Mouse (Mus musculus) heart, embryonic 14.5 days (tissue): Measurements from ENCODE around the gene Cela2a. TPM values are rescaled to one million over a fixed set of nuclear protein-coding genes. Genes with fewer than 3 reads are reported as not detected.

Source experiments
- ATAC-seq: fragments of 200-750 bp; cut with Nextera tagmentation; 2 replicates; pipeline ENCODE4 v1.8.0; 2017; ENCODE audit warnings: low read depth, moderate TSS enrichment; ENCODE audit not compliant: insufficient number of reproducible peaks, insufficient read depth, low FRiP score
- H3K27ac ChIP-seq, 2 experiments: fragments of 200-500 bp in 1 of 2; fragments of 300-500 bp in 1 of 2; sonication (generic) in 1 of 2; replicated peaks in 1 of 2; 2 replicates each; pipeline ENCODE4 v1.5.1; 2012 to 2014; ENCODE audit warnings: low read depth in 2 of 2, low read length in 2 of 2, control low read depth in 1 of 2, mild to moderate bottlenecking in 1 of 2, mixed read lengths in 1 of 2; ENCODE audit not compliant: control insufficient read depth in 1 of 2, insufficient read depth in 1 of 2
- H3K27me3 ChIP-seq: fragments of 300-500 bp; sonication (generic); 2 replicates; pipeline ENCODE4 v1.6.1; 2014; ENCODE audit warnings: mild to moderate bottlenecking, low read length, control low read depth; ENCODE audit not compliant: control insufficient read depth, insufficient read depth
- H3K36me3 ChIP-seq: fragments of 300-500 bp; sonication (generic); 2 replicates; pipeline ENCODE4 v1.6.1; 2014; ENCODE audit warnings: mild to moderate bottlenecking, control low read depth, low read length, mixed read lengths; ENCODE audit not compliant: control insufficient read depth, insufficient read depth
- H3K4me1 ChIP-seq, 2 experiments: fragments of 200-500 bp in 1 of 2; fragments of 300-500 bp in 1 of 2; sonication (generic) in 1 of 2; 2 replicates each; pipeline ENCODE4 v1.6.1; 2012 to 2014; ENCODE audit warnings: low read length in 2 of 2, control low read depth in 1 of 2, mixed read lengths in 1 of 2; ENCODE audit not compliant: control insufficient read depth in 2 of 2, insufficient read depth in 2 of 2
- H3K4me2 ChIP-seq: fragments of 300-500 bp; sonication (generic); 2 replicates; pipeline ENCODE4 v1.6.1; 2014; ENCODE audit warnings: mild to moderate bottlenecking, low read length
- H3K4me3 ChIP-seq, 2 experiments: fragments of 200-500 bp in 1 of 2; fragments of 300-500 bp in 1 of 2; sonication (generic) in 1 of 2; 2 replicates each; pipeline ENCODE4 v1.5.1; 2012 to 2014; ENCODE audit warnings: low read length in 2 of 2, mild to moderate bottlenecking in 2 of 2, control low read depth in 1 of 2, low read depth in 1 of 2, moderate library complexity in 1 of 2; ENCODE audit not compliant: control insufficient read depth in 1 of 2, insufficient read depth in 1 of 2
- H3K9ac ChIP-seq: fragments of 300-500 bp; sonication (generic); 2 replicates; pipeline ENCODE4 v1.6.1; 2014; ENCODE audit warnings: mild to moderate bottlenecking, low read length
- H3K9me3 ChIP-seq: fragments of 300-500 bp; sonication (generic); 2 replicates; pipeline ENCODE4 v1.6.1; 2016; ENCODE audit warnings: low read length, control low read depth; ENCODE audit not compliant: control insufficient read depth
- WGBS: fragments of 180-500 bp; shearing (Covaris S2); extraction: QIAGEN DNeasy Blood & Tissue Kit; methylation state at CpG from one replicate; pipeline ENCODE4 v1.1.7; 2014; 5-methylcytosine and 5-hydroxymethylcytosine counted together
- polyA plus RNA-seq: library from polyadenylated mRNA; unstranded; fragments of >200 nt; fragmentation: Nextera tagmentation; extraction: Ambion mirVana; gene quantifications from 2 replicates; pipeline ENCODE4 v1.2.1, GENCODE M21; 2014

Gene Cela2a
- polyA plus RNA-seq, 1 experiment from 2014 or later = not detected

DNA sequence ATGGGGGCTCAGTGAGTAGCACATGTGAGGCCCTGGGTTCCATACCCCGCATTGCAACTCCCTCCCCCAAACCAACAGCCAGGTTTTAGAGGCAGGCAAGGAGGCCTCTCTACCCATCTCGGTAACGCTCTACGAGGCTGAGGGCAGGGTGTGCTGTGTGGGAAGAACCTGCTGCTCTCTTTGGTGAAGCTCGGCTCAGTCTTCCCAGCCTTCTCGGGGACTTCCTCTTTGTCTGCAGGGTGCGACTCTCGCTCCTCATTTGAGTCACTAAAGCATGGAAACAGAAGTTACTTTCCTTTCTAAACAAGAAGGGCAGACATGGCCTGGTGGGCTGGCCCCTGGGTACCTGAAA, 59.7 kb downstream of the Cela2a start:
- peak overlapping the region; percentile 53; the same call in 1 of the 2 replicates for H3K9ac ChIP-seq
- peak overlapping the region; percentile 92 to 97 for H3K27ac ChIP-seq
- peak overlapping the region; percentile 48; the same call in 1 of the 2 replicates for H3K4me2 ChIP-seq
- H3K4me3 ChIP-seq = no peak overlapping the region
- peaks cover 77% of the 10 kb centered on the region for H3K36me3 ChIP-seq
- no peak for ATAC-seq
- no peaks in the 10 kb centered on the region for H3K9me3 ChIP-seq
- no peaks in the 10 kb centered on the region for H3K27me3 ChIP-seq
- WGBS = 66% methylated on average over 8 of the region's 8 CpGs
- H3K4me1 ChIP-seq = peaks cover 27 to 42% of the 10 kb centered on the region in 2 experiments

DNA sequence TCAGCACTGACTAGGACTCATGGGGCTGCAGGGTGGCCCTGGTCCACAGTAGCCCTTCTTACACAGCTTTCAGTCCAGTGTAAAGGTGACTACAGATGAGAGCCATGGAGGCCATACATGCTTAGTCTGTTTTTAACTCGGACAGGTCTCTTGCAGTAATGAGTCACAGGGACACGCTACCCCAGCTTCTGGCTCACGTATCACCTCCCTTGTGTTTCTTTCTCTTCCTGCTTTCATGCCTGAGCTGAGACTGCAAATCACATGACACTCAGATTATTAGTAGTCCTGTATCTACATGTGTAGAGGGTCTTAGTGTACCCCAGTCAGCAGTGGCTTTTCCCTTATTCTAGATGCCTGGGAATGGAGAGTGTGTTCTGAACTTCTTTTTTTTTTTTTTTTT, 61.0 kb downstream of the Cela2a start:
- ATAC-seq = no peak
- Histone ChIP-seq H3K4me2 (no peak overlapping the region), H3K4me1 (peaks cover 27 to 37% of the 10 kb centered on the region in 2 experiments), H3K4me3 (no peak overlapping the region), H3K36me3 (peaks cover 72% of the 10 kb centered on the region), H3K9ac (no peak overlapping the region), H3K27me3 (no peaks in the 10 kb centered on the region), H3K27ac (no peak overlapping the region), H3K9me3 (no peaks in the 10 kb centered on the region)
- 89% methylated on average over 3 of the region's 3 CpGs for WGBS

Other genes starting within 250 kb of the Cela2a start
- gene Fblim1, start 220.1 kb downstream of the Cela2a start, polyA plus RNA-seq = 45.2 and 45.7 TPM in 2 replicates
- 0.19 and 0.43 TPM in 2 replicates for gene Tmem82, start 207.5 kb downstream of the Cela2a start, polyA plus RNA-seq
- gene Slc25a34, start 202.3 kb downstream of the Cela2a start, polyA plus RNA-seq = 0.09 and 0.19 TPM in 2 replicates
- gene Plekhm2, start 161.3 kb downstream of the Cela2a start, polyA plus RNA-seq = 6.6 and 7.8 TPM in 2 replicates
- gene Rsc1a1, start 140.6 kb downstream of the Cela2a start, polyA plus RNA-seq = 0.72 and 2.1 TPM in 2 replicates
- gene Ddi2, start 102.7 kb downstream of the Cela2a start, polyA plus RNA-seq = 12.0 and 12.1 TPM in 2 replicates
- 1.1 and 1.4 TPM in 2 replicates for gene Agmat, start 79.5 kb downstream of the Cela2a start, polyA plus RNA-seq
- 3.6 and 4.4 TPM in 2 replicates for gene Dnajc16, start 35.2 kb downstream of the Cela2a start, polyA plus RNA-seq
- 15.2 and 15.4 TPM in 2 replicates for gene Casp9, start 32.5 kb downstream of the Cela2a start, polyA plus RNA-seq
- not detected in 2 replicates for gene Ctrc, start 20.2 kb upstream of the Cela2a start, polyA plus RNA-seq
- 33.2 and 43.6 TPM in 2 replicates for gene Efhd2, start 48.8 kb upstream of the Cela2a start, polyA plus RNA-seq
- 2.5 and 3.3 TPM in 2 replicates for gene Fhad1, start 188.9 kb upstream of the Cela2a start, polyA plus RNA-seq